Mouse (Mus musculus) embryo, embryonic 10 days (tissue): Measurements from ENCODE around the gene Gm1140.
"Not testable (repeated sequence)": the region's sequence is repeated elsewhere in the genome, so short reads cannot be mapped to it uniquely, and the experiment has no call there.

Source experiments
- DNase-seq: peaks from one replicate; pipeline ENCODE4 v3.0.0-alpha.2; 2015; ENCODE audit warnings: low spot score

The Gm1140 gene

DNA sequence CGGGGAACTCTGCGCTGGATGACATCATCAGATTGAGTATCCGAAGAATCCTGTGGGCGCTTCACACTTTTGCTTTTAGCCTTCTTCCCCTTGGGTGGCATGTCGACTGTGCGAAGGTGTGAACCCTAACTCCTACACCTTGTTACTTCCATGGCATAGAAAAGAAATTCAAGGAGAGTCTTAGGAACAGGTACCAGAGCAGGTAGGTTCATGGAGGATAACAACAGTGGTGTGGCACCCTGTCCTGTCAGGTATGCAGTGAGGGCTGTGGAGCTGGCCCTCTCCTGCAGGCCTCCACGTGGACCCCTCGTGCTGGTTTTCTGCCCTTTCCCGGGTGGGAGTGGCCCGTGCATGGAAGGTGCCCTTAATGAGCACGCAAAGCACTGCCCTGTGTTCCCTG lies at the start of gene Gm1140:
Gene Gm1140, minus strand, starts transcription at position 101 of the 400 bp plus-strand sequence.
- DNase-seq = not testable (repeated sequence)

DNA sequence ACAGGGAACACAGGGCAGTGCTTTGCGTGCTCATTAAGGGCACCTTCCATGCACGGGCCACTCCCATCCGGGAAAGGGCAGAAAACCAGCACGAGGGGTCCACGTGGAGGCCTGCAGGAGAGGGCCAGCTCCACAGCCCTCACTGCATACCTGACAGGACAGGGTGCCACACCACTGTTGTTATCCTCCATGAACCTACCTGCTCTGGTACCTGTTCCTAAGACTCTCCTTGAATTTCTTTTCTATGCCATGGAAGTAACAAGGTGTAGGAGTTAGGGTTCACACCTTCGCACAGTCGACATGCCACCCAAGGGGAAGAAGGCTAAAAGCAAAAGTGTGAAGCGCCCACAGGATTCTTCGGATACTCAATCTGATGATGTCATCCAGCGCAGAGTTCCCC lies 2.0 kb upstream of the Gm1140 start, which contains the start of gene Gm14692:
Gene Gm14692, plus strand, starts transcription at position 301 of the 400 bp plus-strand sequence.
- not testable (repeated sequence) for DNase-seq
